9 mouse cellular contexts compared by ENCODE assay signal in genomic region chr11:70681897-70682581, GRCm38 (mm10). TPM values are rescaled to one million over a fixed set of nuclear protein-coding genes. Genes with fewer than 3 reads are reported as not detected.
DNase-seq lines count a peak whose midpoint lies in the region; ATAC-seq and TF ChIP-seq lines count a peak whose summit lies in the region.
"Had no signal": no experiment of that assay in that cellular context is flagged by ENCODE, and none has a peak within 500 bp of the region (broad histone marks: within the 10 kb centered on the region; RNA-seq: fewer than 3 reads in every experiment).

No protein-coding gene starts in this region.

- 0 out of 2 replicates have a peak overlapping the region, but pooled peaks have one; percentile 48 for H3K9ac ChIP-seq in ES-Bruce4 (ENCODE audit: low read depth, poor library complexity, severe bottlenecking)
- no peak overlapping the region for H3K9ac ChIP-seq in hindbrain, embryonic 15.5 days

- ATAC-seq in hindbrain, embryonic 15.5 days (ENCODE audit: low FRiP score, low read depth) = peak; percentile 71
- peak; percentile 47 for ATAC-seq in megakaryocyte progenitor cell, adult 5-6 weeks (replicated peaks; ENCODE audit: poor library complexity)

- peak overlapping the region; percentile 30 for H3K4me3 ChIP-seq in ES-Bruce4 (ENCODE audit: low read depth, low read length)
- H3K4me3 ChIP-seq in hindbrain, embryonic 15.5 days = no peak overlapping the region
- H3K4me3 ChIP-seq: embryonic facial prominence, embryonic 12.5 days had no signal

- TF ChIP-seq EP300 in ES-Bruce4 (IDR thresholded peaks at IDR 0.05; ENCODE audit: insufficient read depth, low read depth, low read length) = 0 out of 2 replicates have a peak, but pooled peaks have one; percentile 19

- TF ChIP-seq POLR2A in ES-Bruce4 (IDR thresholded peaks at IDR 0.05; ENCODE audit: insufficient read depth, low read length) = no peak

- TF ChIP-seq CTCF in ES-Bruce4 (IDR thresholded peaks at IDR 0.05; ENCODE audit: low read depth, low read length) = peak; percentile 26

- no peak overlapping the region for H3K4me2 ChIP-seq in hindbrain, embryonic 15.5 days
- H3K4me2 ChIP-seq: embryonic facial prominence, embryonic 12.5 days had no signal

- 15% methylated on average over 11 of the region's 11 CpGs for WGBS in hindbrain, embryonic 15.5 days

- no peaks in the 10 kb centered on the region for H3K27me3 ChIP-seq in ES-Bruce4 (ENCODE audit: control insufficient read depth, insufficient read depth, low read length, poor library complexity, severe bottlenecking)
- no peaks in the 10 kb centered on the region for H3K27me3 ChIP-seq in hindbrain, embryonic 15.5 days
- H3K27me3 ChIP-seq: embryonic facial prominence, embryonic 12.5 days had no signal

- H3K36me3 ChIP-seq in ES-Bruce4 (ENCODE audit: control insufficient read depth, insufficient read depth, low read length, poor library complexity, severe bottlenecking) = no peaks in the 10 kb centered on the region
- peaks cover 44% of the 10 kb centered on the region for H3K36me3 ChIP-seq in hindbrain, embryonic 15.5 days

- peak overlapping the region; percentile 40 for H3K27ac ChIP-seq in ES-Bruce4 (ENCODE audit: insufficient read depth, low read length)
- H3K27ac ChIP-seq in hindbrain, embryonic 15.5 days (replicated peaks) = peak overlapping the region; percentile 35
- H3K27ac ChIP-seq: embryonic facial prominence, embryonic 12.5 days had no signal

- no peaks in the 10 kb centered on the region for H3K9me3 ChIP-seq in ES-Bruce4 (replicated peaks; ENCODE audit: control insufficient read depth, insufficient read depth, low read length, poor library complexity, severe bottlenecking)
- no peaks in the 10 kb centered on the region for H3K9me3 ChIP-seq in hindbrain, embryonic 15.5 days
- H3K9me3 ChIP-seq: embryonic facial prominence, embryonic 12.5 days had no signal

- peak; percentile 47 for DNase-seq in kidney, adult 9 months
- DNase-seq in kidney, adult 8-10 months = no peak
- DNase-seq in embryo, embryonic 10.5 days (ENCODE audit: low spot score) = peak; percentile 91
- DNase-seq in urinary bladder, postnatal 4 days (ENCODE audit: low spot score in 2 of 2) = no peak
- no peak for DNase-seq in adrenal gland, postnatal 25 days

- H3K4me1 ChIP-seq in ES-Bruce4 (ENCODE audit: control insufficient read depth, insufficient read depth, low read length) = peaks cover 6% of the 10 kb centered on the region
- H3K4me1 ChIP-seq in hindbrain, embryonic 15.5 days (replicated peaks) = peaks cover 19% of the 10 kb centered on the region

RNA-seq across cellular contexts. Expression of gene Camta2, which starts 5.9 kb away (rescaled TPM):
- 10.0 and 12.8 TPM in 2 replicates for polyA plus RNA-seq in ES-Bruce4 (2011; ENCODE audit: insufficient read depth, insufficient read length, low read depth, missing spikeins)
- polyA plus RNA-seq in hindbrain, embryonic 15.5 days (2015; fragmentation: Nextera tagmentation; extraction: Ambion mirVana) = 23.4 and 27.5 TPM in 2 replicates
- total RNA-seq in megakaryocyte progenitor cell, adult 5-6 weeks (2015) = 9.1 and 9.2 TPM in 2 replicates
- total RNA-seq in megakaryocyte progenitor cell, adult 5-6 weeks (2017) = 2.0 and 5.1 TPM in 2 replicates
- 50.2 and 51.3 TPM in 2 replicates for total RNA-seq in adrenal gland, postnatal 25 days (2021)

RNA-seq across cellular contexts. Expression of gene Spag7, which starts 12.8 kb away (rescaled TPM):
- polyA plus RNA-seq in ES-Bruce4 (2011; ENCODE audit: insufficient read depth, insufficient read length, low read depth, missing spikeins) = 195 and 218 TPM in 2 replicates
- 152 and 164 TPM in 2 replicates for polyA plus RNA-seq in hindbrain, embryonic 15.5 days (2015; fragmentation: Nextera tagmentation; extraction: Ambion mirVana)
- 102 and 109 TPM in 2 replicates for total RNA-seq in megakaryocyte progenitor cell, adult 5-6 weeks (2015)
- 68.6 and 71.8 TPM in 2 replicates for total RNA-seq in megakaryocyte progenitor cell, adult 5-6 weeks (2017)
- 88.3 and 97.4 TPM in 2 replicates for total RNA-seq in adrenal gland, postnatal 25 days (2021)

RNA-seq across cellular contexts. Expression of gene Inca1, which starts 17.9 kb away (rescaled TPM):
- 4.4 and 4.5 TPM in 2 replicates for polyA plus RNA-seq in ES-Bruce4 (2011; ENCODE audit: insufficient read depth, insufficient read length, low read depth, missing spikeins)
- polyA plus RNA-seq in hindbrain, embryonic 15.5 days (2015; fragmentation: Nextera tagmentation; extraction: Ambion mirVana) = 1.8 and 1.9 TPM in 2 replicates
- total RNA-seq in megakaryocyte progenitor cell, adult 5-6 weeks (2015) = 0.20 TPM in 1 of 2 replicates, not detected in the other
- 0.50 TPM in 1 of 2 replicates, not detected in the other for total RNA-seq in megakaryocyte progenitor cell, adult 5-6 weeks (2017)
- total RNA-seq in adrenal gland, postnatal 25 days (2021) = 9.1 and 12.2 TPM in 2 replicates

RNA-seq across cellular contexts. Expression of gene Kif1c, which starts 18.3 kb away (rescaled TPM):
- polyA plus RNA-seq in ES-Bruce4 (2011; ENCODE audit: insufficient read depth, insufficient read length, low read depth, missing spikeins) = 38.2 and 42.2 TPM in 2 replicates
- polyA plus RNA-seq in hindbrain, embryonic 15.5 days (2015; fragmentation: Nextera tagmentation; extraction: Ambion mirVana) = 1.7 and 1.9 TPM in 2 replicates
- 1.6 and 2.0 TPM in 2 replicates for total RNA-seq in megakaryocyte progenitor cell, adult 5-6 weeks (2015)
- 4.6 and 5.9 TPM in 2 replicates for total RNA-seq in megakaryocyte progenitor cell, adult 5-6 weeks (2017)
- 173 and 182 TPM in 2 replicates for total RNA-seq in adrenal gland, postnatal 25 days (2021)

RNA-seq across cellular contexts. Expression of gene Eno3, which starts 25.0 kb away (rescaled TPM):
- 14.7 and 15.7 TPM in 2 replicates for polyA plus RNA-seq in ES-Bruce4 (2011; ENCODE audit: insufficient read depth, insufficient read length, low read depth, missing spikeins)
- 6.7 and 8.7 TPM in 2 replicates for polyA plus RNA-seq in hindbrain, embryonic 15.5 days (2015; fragmentation: Nextera tagmentation; extraction: Ambion mirVana)
- 4.1 and 6.2 TPM in 2 replicates for total RNA-seq in megakaryocyte progenitor cell, adult 5-6 weeks (2015)
- 7.2 and 9.5 TPM in 2 replicates for total RNA-seq in megakaryocyte progenitor cell, adult 5-6 weeks (2017)
- total RNA-seq in adrenal gland, postnatal 25 days (2021) = 17.9 and 28.3 TPM in 2 replicates

Comparison
In these comparisons a context has a peak if more than half of its experiments do, and no peak if none do; other contexts are left out.
1. DNase-seq: peak in kidney, adult 9 months (single experiment) and embryo, embryonic 10.5 days (single experiment); none in kidney, adult 8-10 months (0 of 2), urinary bladder, postnatal 4 days (0 of 2) and adrenal gland, postnatal 25 days (single experiment).